Mouse (Mus musculus): ENCODE data around the gene Rpl36a. TPM values are rescaled to one million over a fixed set of nuclear protein-coding genes. Genes with fewer than 3 reads are reported as not detected.

Gene Rpl36a
- polyA plus RNA-seq, 1 experiment, result 1,244 TPM

- Histone ChIP-seq H3K27me3 (ENCODE audit: control insufficient read depth, insufficient read depth, low read length, poor library complexity, severe bottlenecking) (no peaks in the 10 kb centered on the region), H3K9me3 (replicated peaks; ENCODE audit: control insufficient read depth, insufficient read depth, low read length, poor library complexity, severe bottlenecking) (no peaks in the 10 kb centered on the region), H3K4me1 (ENCODE audit: control insufficient read depth, insufficient read depth, low read length) (no peaks in the 10 kb centered on the region), H3K27ac (ENCODE audit: insufficient read depth, low read length) (no peak overlapping the region), H3K9ac (ENCODE audit: low read depth, poor library complexity, severe bottlenecking) (no peak overlapping the region), H3K4me3 (ENCODE audit: low read depth, low read length) (no peak overlapping the region), H3K36me3 (ENCODE audit: control insufficient read depth, insufficient read depth, low read length, poor library complexity, severe bottlenecking) (no peaks in the 10 kb centered on the region)
- no peak for TF ChIP-seq CTCF (IDR thresholded peaks at IDR 0.05; ENCODE audit: low read depth, low read length)
- TF ChIP-seq POLR2A (IDR thresholded peaks at IDR 0.05; ENCODE audit: insufficient read depth, low read length), result no peak
- TF ChIP-seq EP300 (IDR thresholded peaks at IDR 0.05; ENCODE audit: insufficient read depth, low read depth, low read length), result no peak
Observed at GRCm38 (mm10) chrX:134547330-134547729, 38.1 kb upstream of the Rpl36a start.

GRCm38 (mm10) chrX:134550903-134551302, 34.6 kb upstream of the Rpl36a start:
- no peak overlapping the region for H3K4me3 ChIP-seq (ENCODE audit: low read depth, low read length)
- no peak overlapping the region for H3K9ac ChIP-seq (ENCODE audit: low read depth, poor library complexity, severe bottlenecking)
- no peaks in the 10 kb centered on the region for H3K9me3 ChIP-seq (replicated peaks; ENCODE audit: control insufficient read depth, insufficient read depth, low read length, poor library complexity, severe bottlenecking)
- no peaks in the 10 kb centered on the region for H3K27me3 ChIP-seq (ENCODE audit: control insufficient read depth, insufficient read depth, low read length, poor library complexity, severe bottlenecking)
- TF ChIP-seq POLR2A (IDR thresholded peaks at IDR 0.05; ENCODE audit: insufficient read depth, low read length) (no peak), CTCF (IDR thresholded peaks at IDR 0.05; ENCODE audit: low read depth, low read length) (no peak), EP300 (IDR thresholded peaks at IDR 0.05; ENCODE audit: insufficient read depth, low read depth, low read length) (no peak)
- H3K27ac ChIP-seq (ENCODE audit: insufficient read depth, low read length), result no peak overlapping the region
- no peaks in the 10 kb centered on the region for H3K4me1 ChIP-seq (ENCODE audit: control insufficient read depth, insufficient read depth, low read length)
- H3K36me3 ChIP-seq (ENCODE audit: control insufficient read depth, insufficient read depth, low read length, poor library complexity, severe bottlenecking), result no peaks in the 10 kb centered on the region

DNA sequence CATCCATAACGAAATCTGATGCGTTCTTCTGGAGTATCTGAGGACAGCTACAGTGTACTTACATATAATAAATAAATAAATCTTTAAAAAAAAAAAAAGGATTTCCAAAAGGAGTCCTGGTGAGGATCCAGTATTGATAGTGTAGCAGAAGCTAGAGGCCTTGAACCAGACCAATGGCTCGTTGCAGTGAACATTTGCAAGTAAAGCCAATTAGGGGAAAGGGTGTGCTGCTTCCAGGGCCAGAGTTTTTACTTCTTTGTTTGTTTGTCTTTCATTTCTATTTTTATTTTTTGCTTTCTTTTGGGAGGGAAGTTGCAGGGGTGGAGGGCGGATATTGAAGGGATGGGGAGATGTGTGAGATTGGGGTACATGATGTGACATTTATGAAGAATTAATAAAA, 32.1 kb upstream of the Rpl36a start:
- Histone ChIP-seq H3K9ac (ENCODE audit: low read depth, poor library complexity, severe bottlenecking) (no peak overlapping the region), H3K36me3 (ENCODE audit: control insufficient read depth, insufficient read depth, low read length, poor library complexity, severe bottlenecking) (no peaks in the 10 kb centered on the region), H3K27me3 (ENCODE audit: control insufficient read depth, insufficient read depth, low read length, poor library complexity, severe bottlenecking) (no peaks in the 10 kb centered on the region), H3K4me3 (ENCODE audit: low read depth, low read length) (no peak overlapping the region), H3K4me1 (ENCODE audit: control insufficient read depth, insufficient read depth, low read length) (no peaks in the 10 kb centered on the region), H3K27ac (ENCODE audit: insufficient read depth, low read length) (no peak overlapping the region), H3K9me3 (replicated peaks; ENCODE audit: control insufficient read depth, insufficient read depth, low read length, poor library complexity, severe bottlenecking) (no peaks in the 10 kb centered on the region)
- no peak for TF ChIP-seq POLR2A (IDR thresholded peaks at IDR 0.05; ENCODE audit: insufficient read depth, low read length)
- no peak for TF ChIP-seq EP300 (IDR thresholded peaks at IDR 0.05; ENCODE audit: insufficient read depth, low read depth, low read length)
- TF ChIP-seq CTCF (IDR thresholded peaks at IDR 0.05; ENCODE audit: low read depth, low read length), result no peak

DNA sequence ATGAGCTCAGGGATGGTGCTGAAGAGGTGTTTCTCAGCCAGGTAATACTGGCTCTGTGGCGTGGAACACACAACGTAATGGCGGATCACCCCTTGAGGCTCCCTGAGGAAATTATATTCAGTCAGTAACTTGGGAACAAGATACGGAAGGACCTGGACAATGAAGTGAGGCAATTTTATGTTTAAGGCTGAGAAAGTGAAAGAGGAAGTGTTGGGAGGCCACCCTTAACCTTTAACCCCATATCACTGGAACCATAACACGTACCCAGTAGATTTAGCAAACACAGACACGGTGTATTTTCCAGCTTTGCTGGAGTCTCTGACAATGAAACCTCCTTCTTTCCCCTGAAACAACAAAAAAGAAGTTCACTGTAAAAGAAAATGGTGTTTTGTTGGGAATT, 31.0 kb upstream of the Rpl36a start:
- Histone ChIP-seq H3K4me3 (ENCODE audit: low read depth, low read length) (no peak overlapping the region), H3K9ac (ENCODE audit: low read depth, poor library complexity, severe bottlenecking) (no peak overlapping the region), H3K9me3 (replicated peaks; ENCODE audit: control insufficient read depth, insufficient read depth, low read length, poor library complexity, severe bottlenecking) (no peaks in the 10 kb centered on the region), H3K36me3 (ENCODE audit: control insufficient read depth, insufficient read depth, low read length, poor library complexity, severe bottlenecking) (no peaks in the 10 kb centered on the region), H3K4me1 (ENCODE audit: control insufficient read depth, insufficient read depth, low read length) (no peaks in the 10 kb centered on the region), H3K27ac (ENCODE audit: insufficient read depth, low read length) (no peak overlapping the region), H3K27me3 (ENCODE audit: control insufficient read depth, insufficient read depth, low read length, poor library complexity, severe bottlenecking) (no peaks in the 10 kb centered on the region)
- TF ChIP-seq EP300 (IDR thresholded peaks at IDR 0.05; ENCODE audit: insufficient read depth, low read depth, low read length) (no peak), POLR2A (IDR thresholded peaks at IDR 0.05; ENCODE audit: insufficient read depth, low read length) (no peak), CTCF (IDR thresholded peaks at IDR 0.05; ENCODE audit: low read depth, low read length) (no peak)

DNA sequence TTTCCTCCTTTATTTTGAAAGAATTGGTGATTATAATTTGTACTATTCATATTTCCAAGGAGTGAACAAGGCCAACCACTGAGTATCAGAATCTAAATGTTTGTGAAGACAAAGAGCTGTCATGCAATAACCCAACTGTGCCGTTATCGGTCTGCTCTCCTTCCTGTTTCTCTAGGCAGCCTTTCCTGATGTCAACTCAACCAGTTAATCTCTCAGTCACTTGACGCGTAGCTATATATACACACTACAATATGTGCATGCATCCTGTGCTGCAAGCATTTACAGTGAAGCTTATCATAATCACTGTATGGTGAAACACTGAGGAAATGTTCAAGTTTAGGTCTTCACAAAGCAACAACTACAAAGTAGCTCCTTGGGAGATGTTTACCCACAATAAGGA, 21.1 kb upstream of the Rpl36a start:
- H3K4me3 ChIP-seq (ENCODE audit: low read depth, low read length), result no peak overlapping the region
- TF ChIP-seq POLR2A (IDR thresholded peaks at IDR 0.05; ENCODE audit: insufficient read depth, low read length) (no peak), EP300 (IDR thresholded peaks at IDR 0.05; ENCODE audit: insufficient read depth, low read depth, low read length) (no peak), CTCF (IDR thresholded peaks at IDR 0.05; ENCODE audit: low read depth, low read length) (no peak)
- no peak overlapping the region for H3K9ac ChIP-seq (ENCODE audit: low read depth, poor library complexity, severe bottlenecking)
- H3K27ac ChIP-seq (ENCODE audit: insufficient read depth, low read length), result no peak overlapping the region
- H3K4me1 ChIP-seq (ENCODE audit: control insufficient read depth, insufficient read depth, low read length), result no peaks in the 10 kb centered on the region
- no peaks in the 10 kb centered on the region for H3K9me3 ChIP-seq (replicated peaks; ENCODE audit: control insufficient read depth, insufficient read depth, low read length, poor library complexity, severe bottlenecking)
- H3K36me3 ChIP-seq (ENCODE audit: control insufficient read depth, insufficient read depth, low read length, poor library complexity, severe bottlenecking), result no peaks in the 10 kb centered on the region
- H3K27me3 ChIP-seq (ENCODE audit: control insufficient read depth, insufficient read depth, low read length, poor library complexity, severe bottlenecking), result no peaks in the 10 kb centered on the region

DNA sequence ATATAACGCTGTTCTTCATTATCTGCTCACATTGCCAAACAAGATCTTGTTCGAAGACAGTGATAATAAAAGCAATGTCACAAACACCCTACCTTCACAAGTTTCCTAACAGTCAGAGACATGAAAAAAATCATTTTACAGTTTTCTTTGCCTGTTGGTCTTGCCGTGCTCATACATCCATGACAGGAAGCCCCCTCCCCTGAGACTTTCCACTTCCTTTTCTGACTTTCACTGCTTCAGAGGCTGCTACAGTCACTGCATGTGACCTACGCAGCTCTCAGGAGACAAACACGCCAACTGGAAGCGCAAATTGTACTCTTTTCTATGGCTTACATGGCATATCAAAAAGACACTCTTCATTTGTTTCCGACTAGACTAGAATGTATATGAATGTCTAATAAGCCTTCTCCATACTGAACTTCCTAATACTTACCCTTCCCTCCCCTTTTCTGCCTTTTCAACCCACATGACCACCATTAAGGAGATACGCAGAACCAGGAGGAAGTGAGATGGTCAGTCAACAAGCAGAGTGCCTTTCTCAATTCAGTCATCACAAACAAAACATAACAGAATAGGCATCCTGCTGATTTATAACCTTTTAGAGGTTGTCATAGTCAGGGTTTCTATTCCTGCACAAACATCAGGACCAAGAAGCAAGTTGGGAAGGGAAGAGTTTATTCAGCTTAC, 18.8 kb upstream of the Rpl36a start:
- TF ChIP-seq EP300 (IDR thresholded peaks at IDR 0.05; ENCODE audit: insufficient read depth, low read depth, low read length) (no peak), POLR2A (IDR thresholded peaks at IDR 0.05; ENCODE audit: insufficient read depth, low read length) (no peak), CTCF (IDR thresholded peaks at IDR 0.05; ENCODE audit: low read depth, low read length) (no peak)
- Histone ChIP-seq H3K4me3 (ENCODE audit: low read depth, low read length) (no peak overlapping the region), H3K36me3 (ENCODE audit: control insufficient read depth, insufficient read depth, low read length, poor library complexity, severe bottlenecking) (no peaks in the 10 kb centered on the region), H3K27me3 (ENCODE audit: control insufficient read depth, insufficient read depth, low read length, poor library complexity, severe bottlenecking) (no peaks in the 10 kb centered on the region), H3K27ac (ENCODE audit: insufficient read depth, low read length) (no peak overlapping the region), H3K4me1 (ENCODE audit: control insufficient read depth, insufficient read depth, low read length) (no peaks in the 10 kb centered on the region), H3K9ac (ENCODE audit: low read depth, poor library complexity, severe bottlenecking) (no peak overlapping the region), H3K9me3 (replicated peaks; ENCODE audit: control insufficient read depth, insufficient read depth, low read length, poor library complexity, severe bottlenecking) (no peaks in the 10 kb centered on the region)
